Mouse (Mus musculus) lung, postnatal 0 days (tissue): ENCODE results near the gene Primpol.

ENCODE experiments used
- CTCF ChIP-seq: IDR thresholded peaks from 2 replicates; pipeline ENCODE4 v1.5.1; 2016; ENCODE audit warnings: antibody characterized with exemption, mild to moderate bottlenecking
- EP300 ChIP-seq: IDR thresholded peaks from 2 replicates; pipeline ENCODE4 v1.6.1; 2016; ENCODE audit warnings: antibody characterized with exemption, mild to moderate bottlenecking, control low read depth

DNA sequence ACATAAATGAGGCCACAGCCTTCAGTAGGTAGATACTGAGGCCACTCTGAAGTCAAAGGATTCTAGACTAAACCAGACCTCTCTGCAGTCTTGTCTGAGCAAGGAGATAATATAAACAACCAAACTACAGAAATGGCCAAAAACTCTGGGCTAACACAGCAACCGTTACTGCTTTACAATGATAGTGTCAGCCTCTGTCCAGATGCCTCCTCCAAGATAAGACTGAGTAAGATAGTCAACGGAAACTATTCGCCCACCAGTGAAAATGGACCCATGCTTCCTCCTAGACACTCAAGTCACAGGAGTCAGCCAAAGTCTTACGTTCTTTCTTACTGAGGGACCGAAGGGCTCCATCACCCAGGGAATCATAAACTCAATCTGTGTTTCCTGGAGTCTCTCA is 29.1 kb downstream of the Primpol start:
- TF ChIP-seq CTCF, result no peak
- no peak for TF ChIP-seq EP300
